Mouse (Mus musculus) heart, adult 8-10 months (tissue): ENCODE measurements at regions not wholly inside any gene's neighbourhood (a gene's known extent, or its start where the extent isn't known, plus 50 kb on each side); places are given as distances from the start of the nearest gene placed in this dataset.

Source experiments
- DNase-seq: peaks from one replicate; pipeline ENCODE4 v3.0.0; 2022; ENCODE audit warnings: low spot score

DNA sequence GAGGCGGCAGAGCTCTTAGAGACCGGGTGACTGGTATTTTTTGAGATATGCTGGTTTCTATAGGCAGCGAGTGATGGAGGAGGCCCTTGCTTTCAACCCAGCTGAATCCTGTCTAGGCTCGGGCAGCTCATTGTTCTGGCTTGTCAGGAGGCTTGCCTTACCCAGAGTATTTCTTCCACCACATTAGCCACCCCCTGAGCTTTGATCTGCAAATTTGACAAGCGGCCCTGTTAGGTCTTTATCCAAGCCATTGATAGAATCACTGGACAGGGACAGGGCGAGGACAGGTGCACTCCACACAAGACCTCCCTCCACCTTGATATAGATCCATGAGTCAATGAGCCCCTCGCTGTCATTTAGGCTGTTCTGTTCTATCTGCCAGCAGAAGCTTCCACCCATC is 343.0 kb upstream of the Fam19a5 start:
- no peak for DNase-seq

DNA sequence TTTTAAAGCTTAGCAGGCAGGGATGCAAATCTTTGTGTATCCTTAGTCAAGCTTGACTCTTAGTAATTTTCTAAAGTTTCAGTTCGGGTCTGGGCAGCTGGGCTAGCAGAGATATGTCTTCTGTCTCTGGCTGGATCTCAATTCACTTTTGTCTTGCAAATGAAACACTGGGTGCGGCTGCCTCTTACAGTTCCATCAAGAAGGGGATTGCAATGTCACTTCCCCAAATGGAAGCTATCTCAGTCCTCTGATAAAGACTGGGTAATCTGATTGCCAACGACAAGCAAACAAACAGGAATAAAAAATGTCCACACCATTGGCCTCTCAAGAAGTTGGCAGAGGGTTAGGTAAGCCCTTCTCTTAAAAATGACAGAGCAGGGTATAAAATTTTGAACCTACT is 314.1 kb upstream of the Fam19a5 start:
- DNase-seq: no peak

DNA sequence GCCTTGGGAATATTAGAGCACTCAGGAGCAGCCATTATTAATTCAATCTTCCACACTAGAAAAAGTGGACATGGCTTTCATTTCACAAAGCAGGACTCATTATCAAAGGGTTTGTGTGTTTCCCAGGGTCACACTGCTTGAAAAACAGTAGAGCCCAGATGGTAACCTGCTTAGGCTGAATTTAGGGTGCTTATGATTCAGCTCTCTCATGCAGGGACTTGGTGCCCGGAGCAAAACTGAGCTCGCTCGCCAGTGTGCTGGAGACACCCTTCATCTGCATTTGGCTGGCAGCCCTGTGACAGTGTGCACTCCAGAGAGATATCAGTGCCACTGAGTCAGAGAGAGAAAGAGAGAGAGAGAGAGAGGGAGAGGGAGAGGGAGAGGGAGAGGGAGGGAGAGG is 308.0 kb upstream of the Fam19a5 start:
- DNase-seq: no peak

DNA sequence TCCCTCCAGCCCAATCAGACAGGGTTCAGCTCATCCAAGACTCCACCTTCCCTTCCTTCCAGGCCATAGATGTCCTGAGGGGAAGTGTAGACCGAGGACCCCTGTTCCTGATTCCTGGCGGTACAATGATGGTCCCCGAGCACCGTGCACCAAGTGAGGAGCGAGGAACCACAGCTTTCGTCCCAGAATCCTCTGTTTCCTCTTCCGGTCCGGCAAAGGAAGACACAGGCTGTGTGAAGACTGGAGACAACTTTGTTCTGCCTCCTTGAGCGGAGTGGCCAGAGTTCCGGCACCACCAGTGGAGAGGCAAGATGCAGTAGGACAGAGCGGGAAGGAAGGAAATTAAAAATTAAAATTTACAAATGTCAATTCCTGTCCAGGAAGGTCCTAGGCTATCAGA is 305.0 kb upstream of the Fam19a5 start:
- no peak for DNase-seq

DNA sequence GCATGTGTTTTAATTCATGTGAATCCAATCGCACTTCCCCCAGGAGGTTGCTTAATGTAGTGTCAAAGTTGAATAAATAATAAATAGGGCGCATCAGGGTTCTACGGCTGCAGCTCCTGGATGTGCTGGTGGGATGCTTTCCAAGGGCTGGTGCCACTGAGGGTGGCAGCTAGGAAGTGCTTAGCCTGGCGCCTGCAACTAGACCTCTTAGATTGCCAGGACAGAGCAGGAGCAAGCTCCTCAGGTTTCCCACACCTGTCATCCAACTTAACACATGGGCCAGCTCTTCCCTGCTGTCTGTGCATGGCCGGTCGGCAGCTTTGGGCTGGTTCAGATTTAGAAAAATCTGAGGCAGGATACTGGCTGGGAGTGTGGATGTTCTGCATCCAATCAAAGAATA is 282.6 kb upstream of the Fam19a5 start:
- no peak for DNase-seq

GRCm38 (mm10) chr15:87264906-87265305 is 279.2 kb upstream of the Fam19a5 start:
- DNase-seq: no peak

DNA sequence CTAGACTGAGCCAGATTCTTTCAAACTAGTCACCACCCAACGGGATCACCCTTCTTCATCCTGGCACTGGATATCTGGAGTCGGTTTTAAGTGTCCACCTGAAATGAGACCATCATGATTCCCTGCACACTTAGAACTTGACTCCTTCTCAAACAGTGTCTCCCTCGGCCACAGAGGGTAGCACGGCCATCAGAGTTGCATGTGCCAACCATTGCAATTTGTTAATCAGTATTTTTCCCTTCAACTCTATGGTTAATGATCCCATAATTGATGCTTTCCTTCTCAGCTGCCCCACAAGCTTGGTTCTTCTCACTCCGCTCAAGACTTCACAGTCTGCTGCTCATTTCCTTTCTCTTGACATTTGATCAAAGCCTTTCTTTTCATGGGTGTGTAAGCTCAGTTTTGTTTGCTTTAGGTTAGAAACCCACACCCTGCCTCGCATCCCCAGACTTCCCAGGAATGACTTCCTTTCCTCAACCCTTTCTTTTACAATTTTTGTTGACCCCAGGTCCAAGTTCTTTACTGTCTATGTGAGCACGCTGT is 253.0 kb upstream of the Fam19a5 start:
- DNase-seq: no peak

GRCm38 (mm10) chr15:87319896-87320295 is 224.2 kb upstream of the Fam19a5 start:
- no peak for DNase-seq

GRCm38 (mm10) chr15:87321067-87321985 is 222.8 kb upstream of the Fam19a5 start:
- DNase-seq: no peak

DNA sequence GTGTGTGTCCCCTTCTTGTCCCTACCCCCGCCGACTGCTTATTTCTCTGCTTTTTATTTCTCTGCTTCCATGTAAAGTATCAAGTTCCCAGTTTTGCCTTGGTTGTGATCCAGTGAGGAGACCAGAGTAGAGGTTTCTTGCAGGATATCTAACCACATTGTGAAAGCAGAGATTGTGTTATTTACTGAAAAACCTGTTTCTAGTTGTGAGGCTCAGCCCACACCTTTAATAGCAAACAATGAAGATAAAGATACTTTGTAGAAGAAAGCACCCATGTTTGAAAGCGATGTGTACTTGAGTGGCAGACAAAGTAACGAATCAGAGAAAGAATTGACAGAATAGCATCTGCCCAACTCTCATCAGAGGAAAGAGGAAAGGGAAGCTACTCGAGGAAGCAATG is 218.7 kb upstream of the Fam19a5 start:
- no peak for DNase-seq

- no peak for DNase-seq
These were observed 217.8 kb upstream of the Fam19a5 start for GRCm38 (mm10) chr15:87326281-87326680.

DNA sequence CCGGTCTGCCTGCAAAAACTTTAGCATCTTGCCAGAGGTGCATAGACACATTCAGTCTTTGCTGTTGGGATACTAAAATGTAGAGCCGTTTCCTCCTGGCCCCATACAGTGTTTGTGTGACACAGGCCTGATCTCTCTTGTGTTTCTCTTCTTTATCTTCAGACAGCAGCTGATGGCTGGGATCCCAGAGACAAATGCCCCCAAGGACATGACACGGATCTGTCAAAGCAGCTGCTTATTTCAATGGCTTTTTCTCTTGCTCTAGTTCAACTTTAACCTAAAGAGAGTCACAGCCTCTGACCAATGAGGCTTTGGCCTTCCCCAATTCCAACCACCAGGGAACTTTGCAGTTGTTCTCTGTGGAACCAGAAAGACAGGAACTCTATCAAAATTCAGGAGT is 211.7 kb upstream of the Fam19a5 start:
- DNase-seq: peak; percentile 21

- DNase-seq: no peak
These were observed 210.6 kb upstream of the Fam19a5 start for GRCm38 (mm10) chr15:87333527-87333926.

GRCm38 (mm10) chr15:87334430-87334829 is 209.7 kb upstream of the Fam19a5 start:
- DNase-seq: no peak

GRCm38 (mm10) chr15:87335324-87335723 is 208.8 kb upstream of the Fam19a5 start:
- no peak for DNase-seq

DNA sequence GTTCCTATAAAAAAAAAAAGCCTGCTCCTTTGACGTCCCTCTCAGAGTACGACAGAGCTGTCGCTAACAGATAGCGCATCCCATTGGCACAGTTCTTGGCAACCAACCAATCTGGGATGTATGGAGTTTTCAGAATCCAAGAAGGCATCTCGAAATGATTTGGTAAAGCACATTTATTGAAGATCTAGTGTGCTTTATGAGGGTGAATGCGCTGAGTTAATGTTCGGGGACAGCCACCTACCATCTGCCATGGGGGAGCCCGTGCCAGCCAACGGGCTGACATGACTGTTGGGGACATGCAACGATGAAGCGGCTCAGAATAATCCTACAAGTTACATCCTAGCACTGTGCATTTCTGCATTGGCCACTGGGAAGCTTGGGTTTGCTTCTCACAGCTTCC is 208.4 kb upstream of the Fam19a5 start:
- DNase-seq: no peak

DNA sequence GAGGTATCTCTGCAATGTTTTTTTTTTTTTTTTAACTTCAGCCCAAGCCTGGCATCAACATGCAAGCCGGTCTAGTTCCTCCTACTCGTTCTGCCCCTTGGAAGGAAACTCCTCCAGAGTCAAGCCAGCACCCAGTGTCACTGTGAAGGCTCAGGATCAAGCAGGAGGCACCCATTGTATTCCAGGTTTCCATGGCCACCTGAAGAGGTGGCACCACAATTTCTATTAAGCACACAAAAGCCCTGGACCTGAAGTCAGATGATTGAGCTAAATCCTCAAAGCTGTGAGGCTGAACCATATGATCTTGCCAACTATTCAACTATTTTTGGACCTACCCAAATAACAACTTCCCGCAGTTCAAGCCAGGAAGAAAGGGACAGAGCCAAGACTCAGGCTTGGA is 204.2 kb upstream of the Fam19a5 start:
- peak; percentile 26 for DNase-seq

DNA sequence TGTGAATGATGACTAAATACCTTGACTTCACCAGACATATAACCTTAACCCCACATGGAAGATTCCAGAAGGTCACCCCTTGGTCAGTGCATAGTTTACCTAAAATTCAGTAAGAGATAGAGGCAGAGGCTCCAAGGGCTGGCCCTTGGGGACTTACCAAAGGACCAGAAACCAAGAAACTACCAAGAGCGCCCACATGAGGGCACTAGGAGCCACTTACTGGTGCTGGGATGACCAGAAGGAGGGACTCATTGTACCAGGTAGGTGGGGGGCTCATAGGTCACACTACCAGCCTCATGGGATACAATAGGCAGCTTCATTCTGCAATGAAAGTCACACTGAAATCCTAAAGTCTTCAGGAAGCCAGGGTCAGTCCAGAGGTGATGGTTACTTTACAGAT is 201.4 kb upstream of the Fam19a5 start:
- DNase-seq: no peak

DNA sequence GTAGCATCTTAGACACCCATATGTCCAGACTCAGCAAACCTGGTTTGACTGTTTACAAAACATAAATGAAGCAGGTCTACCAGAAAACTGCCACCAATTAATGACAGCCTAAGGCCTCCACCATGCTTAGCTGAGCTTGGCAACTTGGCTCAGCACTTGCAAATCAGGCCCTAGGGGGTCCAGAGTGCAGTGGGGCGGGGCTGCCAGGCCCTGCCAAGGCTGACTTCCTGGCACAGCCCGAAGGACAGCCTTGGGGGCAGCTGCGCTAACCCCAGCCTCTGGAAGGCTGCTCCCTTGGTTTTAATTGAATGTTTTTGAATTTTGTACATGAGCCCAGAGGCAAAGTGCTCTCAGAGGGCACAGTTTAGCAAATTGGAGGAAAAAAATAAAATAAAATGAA is 198.3 kb upstream of the Fam19a5 start:
- DNase-seq: no peak

GRCm38 (mm10) chr15:87349533-87350247 is 194.4 kb upstream of the Fam19a5 start:
- DNase-seq: no peak

DNA sequence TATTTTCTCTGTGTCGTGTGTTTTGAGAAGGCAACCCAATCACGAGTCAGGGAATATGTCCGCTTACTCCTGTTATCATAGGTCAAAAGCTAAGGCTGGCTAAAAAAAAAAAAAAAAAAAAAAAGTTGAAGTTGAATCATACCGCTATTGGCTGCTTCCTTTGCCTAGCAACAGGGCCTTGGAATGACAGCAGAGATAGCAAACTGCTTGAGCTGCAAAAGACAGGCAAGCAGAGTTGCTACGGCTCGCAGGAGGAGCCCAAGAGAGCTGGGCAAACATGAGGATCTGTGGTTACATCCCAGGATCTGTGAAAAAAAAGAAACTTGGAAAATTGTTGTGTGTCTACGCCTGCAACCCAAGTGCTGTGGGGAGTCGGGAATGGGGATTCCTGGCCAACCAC is 191.3 kb upstream of the Fam19a5 start:
- DNase-seq: no peak

DNA sequence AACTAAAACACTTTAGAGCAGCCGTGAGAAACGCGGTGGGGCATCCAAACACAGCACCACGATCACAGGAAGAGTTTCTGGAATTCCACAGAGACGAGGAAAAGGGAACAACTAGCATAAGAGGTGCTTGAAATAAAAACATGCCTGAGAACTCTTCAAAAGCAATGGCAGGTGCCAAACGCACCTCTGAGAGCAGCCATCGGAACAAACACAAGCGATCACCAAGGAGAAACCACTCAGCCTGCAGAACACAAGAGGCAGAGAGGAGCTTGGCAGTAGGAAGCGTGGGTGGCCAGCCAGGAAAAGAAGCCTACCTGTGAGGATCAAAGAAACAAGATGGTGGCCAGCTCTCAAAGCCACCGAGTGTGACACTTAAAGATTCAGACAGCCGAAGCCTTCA is 190.2 kb upstream of the Fam19a5 start:
- DNase-seq: no peak

DNA sequence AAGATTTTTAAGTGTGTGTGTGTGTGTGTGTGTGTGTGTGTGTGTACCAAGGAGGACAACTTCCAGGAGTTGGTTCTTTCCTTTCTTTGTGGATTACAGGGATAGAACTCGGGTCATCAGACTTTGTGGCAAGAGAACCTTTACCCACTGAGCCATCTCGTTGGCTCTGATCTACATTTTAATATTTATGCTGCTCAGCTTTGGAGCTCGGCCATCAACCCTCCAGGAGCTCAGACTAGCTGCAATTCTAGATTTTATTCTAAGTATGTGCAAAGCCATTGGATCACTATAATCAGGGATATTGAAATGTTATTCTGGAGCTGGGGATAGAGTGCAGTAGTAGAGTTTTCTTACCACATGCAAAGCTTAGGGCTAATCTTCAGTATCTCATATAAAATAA is 183.6 kb upstream of the Fam19a5 start:
- DNase-seq: no peak
